Mouse (Mus musculus) liver, adult 2 months (tissue): ENCODE measurements at regions not wholly inside any gene's neighbourhood (a gene's known extent, or its start where the extent isn't known, plus 50 kb on each side); places are given as distances from the start of the nearest gene placed in this dataset.

Experiments
- DNase-seq: peaks from one replicate; pipeline ENCODE4 v3.0.0-alpha.2; 2011; ENCODE audit warnings: low read depth, low spot score; ENCODE audit errors: extremely low read depth
- H3K27ac ChIP-seq: fragments of 200-500 bp; replicated peaks from 2 replicates; pipeline ENCODE4 v1.5.1; 2012; ENCODE audit warnings: low read depth, mild to moderate bottlenecking, control low read depth, inconsistent platforms, low read length; ENCODE audit not compliant: insufficient read depth
- H3K27me3 ChIP-seq: fragments of 200-500 bp; 2 replicates; pipeline ENCODE4 v1.6.1; 2012; ENCODE audit warnings: mild to moderate bottlenecking, moderate library complexity, low read length, inconsistent platforms; ENCODE audit not compliant: control insufficient read depth, insufficient read depth
- H3K36me3 ChIP-seq: fragments of 200-500 bp; 2 replicates; pipeline ENCODE4 v1.6.1; 2012; ENCODE audit warnings: low read length, inconsistent platforms; ENCODE audit not compliant: control insufficient read depth, insufficient read depth
- H3K4me1 ChIP-seq: fragments of 200-500 bp; 2 replicates; pipeline ENCODE4 v1.6.1; 2011; ENCODE audit warnings: low read length; ENCODE audit not compliant: control insufficient read depth, insufficient read depth
- H3K4me3 ChIP-seq: fragments of 200-500 bp; 2 replicates; pipeline ENCODE4 v1.5.1; 2011; ENCODE audit warnings: low read depth, mild to moderate bottlenecking, control low read depth, low read length, moderate library complexity; ENCODE audit not compliant: insufficient read depth
- H3K79me2 ChIP-seq: fragments of 200-500 bp; 2 replicates; pipeline ENCODE4 v1.6.1; 2012; ENCODE audit warnings: inconsistent platforms, mild to moderate bottlenecking, low read length, moderate library complexity; ENCODE audit not compliant: control insufficient read depth, insufficient read depth
- H3K9ac ChIP-seq: fragments of 200-500 bp; 2 replicates; pipeline ENCODE4 v1.6.1; 2012; ENCODE audit warnings: low read depth, mild to moderate bottlenecking, control low read depth, inconsistent platforms, low read length
- CTCF ChIP-seq: fragments of 200-500 bp; IDR thresholded peaks from 2 replicates; pipeline ENCODE4 v1.5.1; 2011; ENCODE audit warnings: low read depth, low read length, control low read depth
- POLR2A ChIP-seq: fragments of 200-500 bp; IDR thresholded peaks from 2 replicates; pipeline ENCODE4 v1.6.1; 2011; ENCODE audit warnings: low read length, control low read depth; ENCODE audit not compliant: insufficient read depth; ENCODE audit errors: extremely low read depth
- WGBS: fragments of 180-500 bp; shearing (Covaris S2); methylation state at CpG from one replicate; pipeline ENCODE4 v1.1.7; 2018; 5-methylcytosine and 5-hydroxymethylcytosine counted together

GRCm38 (mm10) chr3:115588585-115588984, 126.3 kb downstream of the S1pr1 start:
- DNase-seq, result no peak
- Histone ChIP-seq H3K9ac (no peak overlapping the region), H3K4me1 (no peaks in the 10 kb centered on the region), H3K27ac (no peak overlapping the region), H3K27me3 (no peaks in the 10 kb centered on the region), H3K36me3 (no peaks in the 10 kb centered on the region), H3K79me2 (no peaks in the 10 kb centered on the region), H3K4me3 (no peak overlapping the region)
- TF ChIP-seq POLR2A, result no peak
- no peak for TF ChIP-seq CTCF
- 88% methylated on average over 2 of the region's 2 CpGs for WGBS

DNA sequence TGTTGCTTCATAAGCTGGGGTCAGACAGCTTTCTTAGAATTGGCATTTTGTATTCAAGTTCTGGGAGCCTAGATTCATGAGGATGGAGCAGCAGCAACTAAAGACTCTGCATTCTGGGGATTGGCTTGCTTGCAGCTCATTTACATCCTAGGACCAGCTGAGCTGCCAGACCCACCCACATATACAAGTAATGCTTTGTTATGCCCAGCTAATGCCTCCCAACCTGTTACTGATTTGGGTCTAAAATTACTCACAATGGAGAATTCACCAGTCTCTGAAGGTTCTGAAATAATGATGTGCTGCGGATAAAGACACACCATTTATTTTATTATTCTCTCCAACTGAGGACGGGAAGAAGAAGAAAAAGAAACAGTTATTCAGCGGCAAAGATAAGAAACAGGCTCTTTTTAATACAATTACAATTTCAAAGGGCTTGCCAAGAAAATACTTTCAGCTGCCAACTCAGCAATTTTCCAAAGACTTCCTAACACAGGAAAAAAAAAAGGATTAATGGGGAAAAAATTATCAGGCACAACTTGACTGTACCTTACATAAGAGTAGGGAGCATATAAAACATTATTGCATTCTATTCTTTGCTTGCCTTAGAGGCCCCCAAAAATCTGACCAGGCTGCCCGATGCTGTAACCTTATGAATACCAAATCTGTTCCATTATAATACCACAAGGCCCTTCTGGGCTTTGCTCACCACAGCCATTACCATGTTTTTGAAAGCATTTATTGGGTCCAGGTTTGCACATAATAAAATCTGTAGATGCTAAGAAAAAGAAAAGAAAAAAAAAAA, 134.5 kb downstream of the S1pr1 start:
- Histone ChIP-seq H3K36me3 (no peaks in the 10 kb centered on the region), H3K4me1 (no peaks in the 10 kb centered on the region), H3K27me3 (no peaks in the 10 kb centered on the region), H3K27ac (no peak overlapping the region), H3K79me2 (no peaks in the 10 kb centered on the region), H3K9ac (no peak overlapping the region), H3K4me3 (no peak overlapping the region)
- 82% methylated on average over 4 of the region's 4 CpGs for WGBS
- no peak for TF ChIP-seq CTCF
- TF ChIP-seq POLR2A, result no peak
- DNase-seq, result no peak

DNA sequence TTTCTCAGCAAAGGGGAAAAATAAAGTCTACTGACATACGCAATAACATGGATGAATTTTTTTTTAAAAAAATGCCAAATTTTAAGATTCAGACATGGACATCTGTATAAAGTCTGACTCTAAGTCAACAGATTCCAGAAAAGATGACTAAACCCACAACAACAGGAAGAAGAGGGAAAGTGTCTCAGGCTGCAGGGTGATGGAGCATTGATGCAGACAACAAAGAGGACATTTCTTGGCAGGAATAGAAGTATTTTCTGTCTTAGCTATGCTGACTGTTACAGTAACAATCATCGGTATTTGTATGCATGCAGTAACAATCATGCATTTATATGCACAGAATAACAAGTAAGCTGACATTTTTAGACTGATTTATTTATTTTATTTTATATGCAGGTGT, 139.5 kb downstream of the S1pr1 start:
- Histone ChIP-seq H3K9ac (no peak overlapping the region), H3K4me3 (no peak overlapping the region), H3K79me2 (no peaks in the 10 kb centered on the region), H3K36me3 (no peaks in the 10 kb centered on the region), H3K27me3 (no peaks in the 10 kb centered on the region), H3K27ac (no peak overlapping the region), H3K4me1 (no peaks in the 10 kb centered on the region)
- TF ChIP-seq CTCF (no peak), POLR2A (no peak)
- 95% methylated on average over 2 of the region's 2 CpGs for WGBS
- DNase-seq, result no peak

DNA sequence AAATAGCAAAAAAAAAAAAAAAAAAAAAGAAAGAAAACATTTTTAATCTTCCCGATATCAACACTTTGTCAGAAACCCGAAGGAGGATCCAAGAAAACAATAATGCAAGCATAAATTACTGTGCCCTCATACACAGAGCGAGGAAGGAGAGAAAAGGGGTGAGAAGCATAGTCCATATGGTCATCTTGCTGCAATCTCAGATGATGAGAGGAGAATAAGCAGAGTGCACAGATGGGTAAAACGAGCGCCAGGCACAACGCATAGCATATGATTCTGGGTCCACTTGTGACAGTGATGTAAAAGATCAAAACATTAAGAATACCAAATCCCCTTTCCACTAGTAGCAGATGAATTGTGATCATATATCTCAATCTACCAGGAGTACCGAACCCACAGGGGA, 152.1 kb downstream of the S1pr1 start:
- DNase-seq, result no peak
- WGBS, result 84% methylated on average over 7 of the region's 7 CpGs
- H3K27me3 ChIP-seq, result no peaks in the 10 kb centered on the region
- no peak overlapping the region for H3K27ac ChIP-seq
- H3K4me3 ChIP-seq, result no peak overlapping the region
- H3K79me2 ChIP-seq, result no peaks in the 10 kb centered on the region
- H3K36me3 ChIP-seq, result no peaks in the 10 kb centered on the region
- no peak for TF ChIP-seq POLR2A
- TF ChIP-seq CTCF, result no peak
- H3K9ac ChIP-seq, result no peak overlapping the region
- no peaks in the 10 kb centered on the region for H3K4me1 ChIP-seq

- no peaks in the 10 kb centered on the region for H3K27me3 ChIP-seq
- H3K79me2 ChIP-seq, result no peaks in the 10 kb centered on the region
- TF ChIP-seq POLR2A (no peak), CTCF (no peak)
- WGBS, result 73% methylated on average over 10 of the region's 10 CpGs
- H3K4me3 ChIP-seq, result no peak overlapping the region
- no peak overlapping the region for H3K27ac ChIP-seq
- H3K4me1 ChIP-seq, result no peaks in the 10 kb centered on the region
- no peak for DNase-seq
- no peaks in the 10 kb centered on the region for H3K36me3 ChIP-seq
- H3K9ac ChIP-seq, result no peak overlapping the region
These were observed 159.8 kb downstream of the S1pr1 start for GRCm38 (mm10) chr3:115554809-115555708.
